Mouse (Mus musculus) inflammation-experienced regulatory T-cells, adult 6 months (primary cell): ENCODE measurements around the gene Slc31a2. TPM values are rescaled to one million over a fixed set of nuclear protein-coding genes. Genes with fewer than 3 reads are reported as not detected.

ENCODE experiments used
- ATAC-seq: one replicate; pipeline ENCODE4 v1.8.0; 2017
- polyA plus RNA-seq, 3 experiments: library from polyadenylated mRNA; unstranded; fragments of 100-300 nt; shearing (Covaris generic); gene quantifications; one replicate each; pipeline ENCODE4 v1.2.1; 2017

Gene Slc31a2
- polyA plus RNA-seq, 3 experiments from 2014 or later = 7.7 to 11.0 (median 9.0) TPM

- no peak for ATAC-seq
Measured at GRCm38 (mm10) chr4:62322684-62323083, 60.3 kb downstream of the Slc31a2 start.

- ATAC-seq = no peak
Measured at GRCm38 (mm10) chr4:62326111-62326510, 63.7 kb downstream of the Slc31a2 start.

- ATAC-seq = no peak
Measured at GRCm38 (mm10) chr4:62328941-62329660, 66.7 kb downstream of the Slc31a2 start.

DNA sequence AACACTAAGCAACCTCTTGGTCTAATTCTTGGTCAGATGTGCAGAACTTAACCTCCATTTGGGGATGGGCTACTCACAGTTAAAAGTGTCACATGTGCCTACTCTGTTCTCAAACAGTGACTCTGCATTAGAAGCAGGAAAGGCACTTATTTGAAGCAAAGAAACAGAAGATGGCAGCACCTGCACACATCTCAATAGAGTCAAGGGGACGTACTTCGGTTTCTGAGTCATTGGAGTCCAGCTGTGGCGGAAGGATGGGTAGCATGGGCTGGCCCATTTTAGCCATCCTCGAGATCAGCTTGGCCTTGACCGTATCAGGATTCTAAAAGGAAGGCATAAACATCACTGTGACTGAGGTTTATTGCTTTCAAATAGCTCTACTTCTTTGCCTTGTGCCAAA is 69.6 kb downstream of the Slc31a2 start:
- no peak for ATAC-seq

DNA sequence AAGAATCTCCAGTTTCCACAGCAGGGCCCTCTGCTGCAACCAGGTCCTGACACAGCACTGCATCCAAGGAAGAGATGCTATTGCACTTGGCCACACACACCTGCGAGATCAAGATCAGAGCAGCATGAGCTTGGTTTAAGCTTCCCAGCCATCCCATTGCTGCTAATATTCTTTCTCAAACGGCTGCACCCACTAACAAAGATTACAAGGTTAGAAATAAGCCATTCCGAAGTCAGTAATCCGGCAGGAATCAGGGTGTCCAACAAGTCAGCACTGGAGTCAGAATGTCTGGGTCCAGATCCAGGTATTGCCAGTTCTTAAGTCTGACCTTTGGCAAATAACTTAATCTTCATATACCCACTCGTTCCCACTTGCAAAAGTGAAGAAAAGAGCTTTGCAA is 76.2 kb downstream of the Slc31a2 start:
- no peak for ATAC-seq

DNA sequence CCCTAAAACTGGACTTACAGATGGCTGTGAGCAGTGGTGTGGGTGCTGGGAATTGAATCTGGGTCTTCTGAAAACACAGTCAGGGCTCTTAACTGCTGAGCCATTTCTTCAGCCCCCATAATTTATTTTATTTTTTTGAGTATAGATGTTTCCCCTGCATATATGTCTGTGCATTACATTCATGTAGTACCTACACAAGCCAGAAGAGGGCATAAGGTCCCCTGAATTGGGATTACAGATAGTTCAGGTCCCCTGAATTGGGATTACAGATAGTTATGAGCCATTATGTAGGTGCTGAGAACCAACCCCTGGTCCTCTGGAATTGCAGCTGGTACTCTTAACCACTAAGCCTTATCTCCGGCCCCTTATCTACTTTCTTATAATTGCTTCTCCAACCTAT is 81.6 kb downstream of the Slc31a2 start:
- ATAC-seq = peak; percentile 43

GRCm38 (mm10) chr4:62345827-62346226 is 83.5 kb downstream of the Slc31a2 start:
- no peak for ATAC-seq

DNA sequence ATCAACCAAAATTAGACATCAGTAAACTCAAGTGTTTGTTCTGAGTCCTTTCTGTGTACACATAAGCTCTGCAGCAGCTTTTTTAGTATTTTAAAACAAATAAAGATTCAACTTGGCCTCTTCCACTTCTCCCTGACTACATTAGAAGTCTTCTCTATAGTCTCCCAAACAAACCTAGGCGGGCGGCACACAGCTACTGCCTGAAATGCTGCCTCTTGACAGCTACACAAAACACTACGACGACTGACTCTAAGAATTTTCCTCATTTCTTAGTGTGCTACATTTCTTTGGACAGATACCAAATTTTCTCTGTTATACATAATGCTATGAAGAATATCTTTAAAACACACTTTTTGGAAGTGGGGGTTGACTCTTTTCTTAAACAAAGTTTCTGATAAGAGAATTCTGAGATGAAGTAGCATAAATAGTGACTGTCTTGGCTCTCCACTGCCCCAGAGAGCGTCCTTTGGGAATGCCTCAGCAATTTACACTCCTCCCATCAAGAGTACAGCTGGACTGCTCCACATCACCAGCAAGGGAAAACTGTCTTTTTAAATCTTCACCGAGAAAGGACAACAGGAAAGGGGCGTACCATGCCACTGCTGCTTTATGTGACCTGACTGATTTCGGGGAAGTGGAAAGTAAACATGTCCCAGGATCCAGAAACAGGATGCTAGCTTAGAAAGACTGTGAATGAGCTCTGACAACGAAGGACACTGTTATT is 85.4 kb downstream of the Slc31a2 start:
- ATAC-seq = no peak

Other genes starting within 250 kb of the Slc31a2 start
- gene Mup20, start 208.4 kb upstream of the Slc31a2 start, polyA plus RNA-seq = not detected
- not detected for gene Mup3, start 175.2 kb upstream of the Slc31a2 start, polyA plus RNA-seq
- not detected for gene Mup21, start 111.7 kb upstream of the Slc31a2 start, polyA plus RNA-seq
- not detected for gene Zfp37, start 31.5 kb upstream of the Slc31a2 start, polyA plus RNA-seq
- 10 to 100 TPM; 32.4 to 50.1 (median 47.2) TPM for gene Fkbp15, start 98.0 kb downstream of the Slc31a2 start, polyA plus RNA-seq
- gene Slc31a1, start 98.2 kb downstream of the Slc31a2 start, polyA plus RNA-seq = 10 to 100 TPM in 1 of 3 experiments, 1 to 10 TPM in 2; 6.4 to 12.8 (median 9.3) TPM
- gene Cdc26, start 146.1 kb downstream of the Slc31a2 start, polyA plus RNA-seq = 10 to 100 TPM; 67.8 to 86.2 (median 80.3) TPM
- 10 to 100 TPM; 17.8 to 22.8 (median 20.7) TPM for gene Prpf4, start 146.2 kb downstream of the Slc31a2 start, polyA plus RNA-seq
- not detected for gene Rnf183, start 172.7 kb downstream of the Slc31a2 start, polyA plus RNA-seq
- under 1 TPM in 2 of 3 experiments, not detected in 1; 0.38 to 0.99 TPM for gene Wdr31, start 208.3 kb downstream of the Slc31a2 start, polyA plus RNA-seq
- gene Bspry, start 217.5 kb downstream of the Slc31a2 start, polyA plus RNA-seq = 1 to 10 TPM; 1.3 to 3.2 (median 1.9) TPM
- 1 to 10 TPM; 1.6 to 2.0 (median 1.8) TPM for gene Hdhd3, start 240.9 kb downstream of the Slc31a2 start, polyA plus RNA-seq